Mouse (Mus musculus): ENCODE results near the gene Zfp39.

DNA sequence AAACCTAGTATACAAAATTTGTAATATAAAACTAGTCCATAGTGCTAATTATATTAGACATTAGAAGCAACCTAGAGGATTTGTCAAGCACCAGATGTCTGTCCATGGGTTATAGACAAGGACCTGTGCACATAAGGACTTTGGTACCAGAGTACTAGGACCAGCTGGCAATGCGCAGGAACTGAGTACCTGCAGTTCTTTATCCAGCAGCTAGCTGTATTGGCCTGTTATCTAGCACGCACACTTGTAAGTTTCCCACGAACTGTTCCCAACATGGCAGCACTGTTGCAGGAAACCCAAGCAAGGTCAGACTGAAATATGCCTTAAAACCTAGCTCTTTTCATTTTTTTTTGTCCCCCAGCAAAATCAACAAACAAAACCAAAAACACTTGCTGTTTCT lies 26.2 kb upstream of the Zfp39 start:
- TF ChIP-seq CTCF (IDR thresholded peaks at IDR 0.05; ENCODE audit: borderline replicate concordance, insufficient read depth, low read depth, low read length) (no peak), POLR2A (IDR thresholded peaks at IDR 0.05; ENCODE audit: borderline replicate concordance, insufficient read depth, low read length) (no peak)
